Mouse (Mus musculus) neural tube, embryonic 13.5 days (tissue): Measurements from ENCODE around the gene Ttl. TPM values are rescaled to one million over a fixed set of nuclear protein-coding genes. Genes with fewer than 3 reads are reported as not detected.

Source experiments
- ATAC-seq: fragments of 200-750 bp; cut with Nextera tagmentation; 2 replicates; pipeline ENCODE4 v1.8.0; 2017; ENCODE audit warnings: low read depth, mild to moderate bottlenecking, moderate TSS enrichment, moderate library complexity
- H3K27ac ChIP-seq: fragments of 300-500 bp; sonication (generic); replicated peaks from 2 replicates; pipeline ENCODE4 v1.5.1; 2015; ENCODE audit warnings: moderate library complexity, mild to moderate bottlenecking, inconsistent platforms
- H3K27me3 ChIP-seq: fragments of 300-500 bp; sonication (generic); 2 replicates; pipeline ENCODE4 v1.6.1; 2015; ENCODE audit warnings: mild to moderate bottlenecking, inconsistent platforms
- H3K36me3 ChIP-seq: fragments of 300-500 bp; sonication (generic); 2 replicates; pipeline ENCODE4 v1.6.1; 2015; ENCODE audit warnings: mild to moderate bottlenecking, inconsistent platforms
- H3K4me1 ChIP-seq: fragments of 300-500 bp; sonication (generic); replicated peaks from 2 replicates; pipeline ENCODE4 v1.6.1; 2015; ENCODE audit warnings: inconsistent platforms
- H3K4me2 ChIP-seq: fragments of 300-500 bp; sonication (generic); 2 replicates; pipeline ENCODE4 v1.6.1; 2015; ENCODE audit warnings: inconsistent platforms, mild to moderate bottlenecking, moderate library complexity
- H3K4me3 ChIP-seq: fragments of 300-500 bp; sonication (generic); 2 replicates; pipeline ENCODE4 v1.5.1; 2015; ENCODE audit warnings: mild to moderate bottlenecking, inconsistent platforms
- H3K9ac ChIP-seq: fragments of 300-500 bp; sonication (generic); 2 replicates; pipeline ENCODE4 v1.6.1; 2015; ENCODE audit warnings: moderate library complexity, mild to moderate bottlenecking, inconsistent platforms
- H3K9me3 ChIP-seq: fragments of 300-500 bp; sonication (generic); 2 replicates; pipeline ENCODE4 v1.6.1; 2016; ENCODE audit warnings: inconsistent platforms
- WGBS: fragments of 180-500 bp; shearing (Covaris S2); methylation state at CpG from one replicate; pipeline ENCODE4 v1.1.7; 2015; 5-methylcytosine and 5-hydroxymethylcytosine counted together
- polyA plus RNA-seq: library from polyadenylated mRNA; unstranded; fragments of >200 nt; fragmentation: Nextera tagmentation; extraction: Ambion mirVana; gene quantifications from 2 replicates; pipeline ENCODE4 v1.2.1, GENCODE M21; 2015

The Ttl gene
- polyA plus RNA-seq, 1 experiment from 2014 or later, result 32.4 TPM

DNA sequence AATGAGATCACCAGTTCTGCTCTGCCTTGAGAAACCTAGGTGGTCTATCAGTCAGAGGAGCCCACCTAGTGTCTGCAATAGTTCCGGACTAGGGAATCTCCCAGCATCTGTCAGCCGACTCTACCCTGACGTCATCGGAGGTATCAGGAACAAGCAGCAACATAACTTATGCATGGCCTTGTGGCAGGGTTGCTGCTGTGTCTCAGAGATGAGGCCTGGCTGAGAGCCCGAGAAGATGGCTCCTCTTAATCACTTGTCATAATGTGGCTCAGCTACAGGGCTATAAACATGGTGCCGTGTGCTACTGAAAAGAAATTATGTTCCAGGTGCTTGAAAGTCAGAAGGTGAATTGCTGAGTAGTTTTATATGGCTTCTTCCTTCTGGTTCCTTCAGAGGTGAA lies 10.0 kb upstream of the Ttl start:
- WGBS, result 87% methylated on average over 6 of the region's 6 CpGs
- ATAC-seq, result no peak

DNA sequence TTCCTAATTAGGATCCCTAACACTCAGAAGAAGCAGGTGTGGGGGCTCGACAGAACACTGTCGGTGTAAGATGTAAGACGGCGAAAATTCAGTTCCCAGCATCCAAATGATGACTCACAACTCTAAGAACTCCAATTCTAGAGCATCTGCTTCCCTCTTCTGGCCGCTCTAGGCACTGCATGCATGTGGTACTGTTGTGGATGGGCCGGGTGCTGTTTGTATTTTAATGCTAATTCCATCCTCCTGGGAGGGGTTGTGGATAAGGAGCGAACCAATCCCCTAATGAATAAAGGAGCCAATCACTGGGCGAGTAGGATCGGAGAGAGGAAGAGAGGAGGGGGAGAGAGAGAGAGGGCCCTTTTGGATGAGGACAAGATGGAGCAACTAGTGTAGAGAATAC lies 9.1 kb upstream of the Ttl start:
- 41% methylated on average over 9 of the region's 9 CpGs for WGBS
- no peaks in the 10 kb centered on the region for H3K36me3 ChIP-seq
- H3K9ac ChIP-seq, result no peak overlapping the region

More for the DNA sequence above, 10.0 kb upstream of the Ttl start:
- H3K9me3 ChIP-seq, result peaks cover 6% of the 10 kb centered on the region; the same call in 1 of the 2 replicates
- H3K36me3 ChIP-seq, result no peaks in the 10 kb centered on the region
- no peaks in the 10 kb centered on the region for H3K4me1 ChIP-seq
- H3K4me2 ChIP-seq, result no peak overlapping the region
- H3K9ac ChIP-seq, result no peak overlapping the region
- no peak overlapping the region for H3K4me3 ChIP-seq
- H3K27ac ChIP-seq, result no peak overlapping the region
- H3K27me3 ChIP-seq, result no peaks in the 10 kb centered on the region

DNA sequence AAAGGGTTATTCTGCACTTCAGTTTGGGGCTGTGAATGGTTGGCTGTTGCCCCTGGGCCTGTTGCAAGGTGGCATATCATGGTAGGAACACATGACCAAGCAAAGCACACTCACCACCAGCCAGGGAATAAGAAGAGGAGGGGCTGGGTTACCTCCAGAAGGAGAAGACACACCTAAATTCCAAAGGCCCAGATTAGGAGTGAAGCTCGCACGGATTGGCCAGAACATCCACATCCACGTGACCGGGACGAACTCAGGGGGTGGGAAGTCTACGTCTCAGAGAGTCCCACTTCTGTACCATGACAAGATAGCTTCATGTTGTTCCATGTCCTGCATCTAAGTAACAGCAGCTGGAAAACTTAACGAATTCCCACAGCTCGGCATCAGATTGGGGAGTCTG lies 8.5 kb upstream of the Ttl start:
- Histone ChIP-seq H3K36me3 (no peaks in the 10 kb centered on the region), H3K9ac (no peak overlapping the region), H3K4me2 (no peak overlapping the region), H3K27me3 (no peaks in the 10 kb centered on the region), H3K27ac (no peak overlapping the region), H3K9me3 (peaks cover 6% of the 10 kb centered on the region; the same call in 1 of the 2 replicates), H3K4me1 (no peaks in the 10 kb centered on the region), H3K4me3 (no peak overlapping the region)
- no peak for ATAC-seq
- WGBS, result 94% methylated on average over 8 of the region's 8 CpGs

More for the DNA sequence above, 9.1 kb upstream of the Ttl start:
- H3K4me2 ChIP-seq, result no peak overlapping the region
- no peaks in the 10 kb centered on the region for H3K4me1 ChIP-seq
- no peak overlapping the region for H3K27ac ChIP-seq
- no peaks in the 10 kb centered on the region for H3K27me3 ChIP-seq
- H3K4me3 ChIP-seq, result no peak overlapping the region
- peaks cover 6% of the 10 kb centered on the region; the same call in 1 of the 2 replicates for H3K9me3 ChIP-seq
- no peak for ATAC-seq

DNA sequence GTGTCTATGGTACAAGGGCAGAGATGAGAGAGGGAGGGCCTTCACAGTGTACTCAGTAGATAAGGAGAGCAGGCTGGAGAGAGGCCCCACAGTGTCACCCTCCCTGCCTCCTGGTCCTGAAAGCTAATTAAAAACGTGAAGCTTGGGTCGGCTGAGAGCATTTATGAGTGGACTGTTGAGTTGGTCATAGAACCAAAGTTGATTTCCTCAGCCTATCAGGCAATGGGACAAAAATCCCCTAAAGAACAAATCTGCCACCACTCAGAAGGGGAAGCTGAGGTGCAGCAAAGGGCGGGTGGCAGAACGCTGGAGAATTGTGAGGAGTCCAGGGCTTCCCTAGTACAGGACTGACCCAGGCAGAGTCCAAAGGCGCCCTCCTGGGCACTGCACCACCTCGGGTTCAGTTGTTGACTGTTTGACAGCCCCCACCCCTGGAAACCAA lies 7.8 kb upstream of the Ttl start:
- H3K4me3 ChIP-seq, result no peak overlapping the region
- no peaks in the 10 kb centered on the region for H3K36me3 ChIP-seq
- WGBS, result 83% methylated on average over 6 of the region's 6 CpGs
- H3K27ac ChIP-seq, result no peak overlapping the region
- ATAC-seq, result no peak
- peaks cover 6% of the 10 kb centered on the region; the same call in 1 of the 2 replicates for H3K9me3 ChIP-seq
- no peak overlapping the region for H3K9ac ChIP-seq
- no peaks in the 10 kb centered on the region for H3K27me3 ChIP-seq
- H3K4me2 ChIP-seq, result no peak overlapping the region
- no peaks in the 10 kb centered on the region for H3K4me1 ChIP-seq

DNA sequence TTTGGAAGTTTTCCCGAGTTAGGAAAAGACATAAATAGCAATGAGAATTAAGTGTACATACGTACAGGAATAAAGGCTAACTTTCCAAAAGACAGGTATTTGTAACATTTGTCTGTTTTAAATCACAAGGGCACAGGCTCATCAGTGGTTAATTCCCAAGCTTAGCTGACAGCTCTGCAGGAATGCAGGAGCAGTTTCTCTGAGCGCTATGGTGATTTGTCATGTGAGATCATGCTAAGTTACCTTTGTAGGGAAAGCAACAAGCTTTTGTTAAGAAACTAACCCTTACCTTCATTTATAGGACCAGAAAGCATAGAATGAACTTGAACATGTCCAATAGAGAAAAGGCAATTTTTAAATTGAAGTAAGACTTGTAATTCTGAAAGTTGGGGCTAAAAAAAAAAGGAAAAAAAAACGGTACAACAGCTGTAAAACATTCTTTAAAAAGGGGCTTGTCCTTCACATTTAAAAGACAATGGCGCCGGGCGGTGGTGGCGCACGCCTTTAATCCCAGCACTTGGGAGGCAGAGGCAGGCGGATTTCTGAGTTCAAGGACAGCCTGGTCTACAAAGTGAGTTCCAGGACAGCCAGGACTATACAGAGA lies 4.2 kb upstream of the Ttl start:
- Histone ChIP-seq H3K4me1 (peaks cover 10% of the 10 kb centered on the region), H3K9me3 (peaks cover 1% of the 10 kb centered on the region; the same call in 1 of the 2 replicates), H3K4me3 (no peak overlapping the region), H3K27me3 (no peaks in the 10 kb centered on the region), H3K27ac (no peak overlapping the region), H3K9ac (no peak overlapping the region), H3K4me2 (no peak overlapping the region), H3K36me3 (no peaks in the 10 kb centered on the region)
- 77% methylated on average over 10 of the region's 10 CpGs for WGBS
- ATAC-seq, result no peak

DNA sequence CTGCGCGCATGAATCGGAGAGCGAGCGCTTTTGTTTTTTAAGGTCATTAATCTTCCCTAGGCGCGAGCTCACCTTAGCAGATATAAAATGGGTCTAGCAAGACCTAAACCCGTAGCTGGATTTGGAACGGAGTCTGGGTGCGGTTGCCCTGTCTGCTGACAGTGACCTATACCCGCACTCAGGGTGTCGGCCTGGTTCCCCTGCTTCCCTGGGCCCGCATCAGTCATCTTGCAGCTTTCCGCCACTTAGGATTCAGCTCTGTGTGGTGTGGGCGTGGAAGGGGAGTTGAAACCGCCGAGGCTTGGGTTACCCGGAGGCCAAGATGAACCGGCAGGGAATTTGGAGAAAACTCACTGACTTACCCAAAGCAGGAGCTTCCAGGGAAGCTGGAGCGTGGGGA lies 584 bp downstream of the Ttl start:
- 0% methylated on average over 20 of the region's 20 CpGs for WGBS
- Histone ChIP-seq H3K27me3 (no peaks in the 10 kb centered on the region), H3K4me3 (peak overlapping the region; percentile 93), H3K4me2 (peak overlapping the region; percentile 79), H3K4me1 (peaks cover 44% of the 10 kb centered on the region), H3K27ac (peak overlapping the region; percentile 88), H3K36me3 (peaks cover 10% of the 10 kb centered on the region; the same call in 1 of the 2 replicates), H3K9ac (peak overlapping the region; percentile 94), H3K9me3 (no peaks in the 10 kb centered on the region)
- ATAC-seq, result peak; percentile 81

DNA sequence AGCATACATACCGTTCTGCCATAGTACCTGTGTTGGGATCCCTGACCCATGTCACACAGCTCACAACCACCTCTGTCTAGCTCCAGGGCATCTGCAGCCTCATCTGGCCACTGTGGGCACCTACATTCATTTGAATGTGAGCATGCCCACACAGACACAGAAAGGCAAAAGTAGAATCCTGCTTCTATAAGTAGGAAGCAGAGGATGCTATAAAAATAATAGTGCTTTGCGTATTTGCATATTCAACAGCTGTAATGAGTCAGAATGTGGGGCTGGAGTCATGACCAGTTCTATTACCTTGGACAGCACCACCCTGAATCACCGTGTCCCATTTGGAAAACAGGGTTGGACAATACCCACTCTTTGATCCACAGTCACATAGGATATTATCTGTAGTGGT lies 4.6 kb downstream of the Ttl start:
- Histone ChIP-seq H3K4me2 (no peak overlapping the region), H3K27ac (no peak overlapping the region), H3K4me1 (peaks cover 37% of the 10 kb centered on the region), H3K9ac (no peak overlapping the region), H3K36me3 (peaks cover 10% of the 10 kb centered on the region; the same call in 1 of the 2 replicates), H3K4me3 (no peak overlapping the region), H3K27me3 (no peaks in the 10 kb centered on the region), H3K9me3 (no peaks in the 10 kb centered on the region)
- ATAC-seq, result no peak
- 83% methylated on average over 3 of the region's 3 CpGs for WGBS

DNA sequence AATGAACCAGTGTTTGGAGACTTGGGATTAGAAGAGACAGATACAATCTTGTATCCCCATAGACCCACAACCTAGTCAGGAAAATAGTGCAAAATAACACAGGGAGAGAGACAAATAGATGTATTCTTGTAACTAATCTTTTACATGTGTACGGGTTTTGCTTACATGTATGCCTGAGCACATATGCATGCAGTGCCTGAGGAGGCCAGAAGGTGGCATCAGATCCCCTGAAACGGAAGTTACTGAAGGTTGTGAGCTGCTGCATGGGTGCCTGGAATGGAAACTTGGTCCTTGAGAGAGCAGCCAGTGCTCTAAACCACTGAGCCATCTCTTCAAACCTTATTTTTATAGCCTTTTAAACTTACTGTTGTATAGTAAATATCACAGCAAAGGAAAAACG lies 12.6 kb downstream of the Ttl start:
- ATAC-seq, result no peak
- Histone ChIP-seq H3K27ac (no peak overlapping the region), H3K9me3 (no peaks in the 10 kb centered on the region), H3K36me3 (peaks cover 74% of the 10 kb centered on the region), H3K27me3 (no peaks in the 10 kb centered on the region), H3K4me1 (no peaks in the 10 kb centered on the region), H3K4me2 (no peak overlapping the region), H3K9ac (no peak overlapping the region), H3K4me3 (no peak overlapping the region)
- 84% methylated on average over 3 of the region's 3 CpGs for WGBS

DNA sequence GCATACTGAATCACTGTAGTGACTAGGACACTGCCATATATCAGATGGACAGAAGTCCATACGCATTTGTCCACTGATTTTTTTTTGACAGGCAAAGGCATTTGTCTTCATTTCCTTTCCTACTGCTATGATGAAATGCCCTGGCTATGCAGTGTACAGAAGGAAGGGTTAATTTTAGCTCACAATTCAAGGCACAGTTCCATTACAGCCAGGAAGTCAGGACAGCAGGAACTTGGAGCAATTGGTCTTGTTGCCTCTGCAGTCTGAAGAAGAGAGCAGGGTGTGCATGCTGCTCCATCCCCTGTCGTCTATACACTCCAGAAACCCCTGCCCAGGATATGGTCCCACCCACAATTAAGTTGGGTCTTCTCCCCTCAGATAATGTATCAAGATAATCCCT lies 13.5 kb downstream of the Ttl start:
- H3K4me2 ChIP-seq, result no peak overlapping the region
- H3K27ac ChIP-seq, result no peak overlapping the region
- no peak for ATAC-seq
- H3K4me3 ChIP-seq, result no peak overlapping the region
- H3K9me3 ChIP-seq, result no peaks in the 10 kb centered on the region
- no peak overlapping the region for H3K9ac ChIP-seq
- no peaks in the 10 kb centered on the region for H3K27me3 ChIP-seq
- WGBS, result 78% methylated on average over 2 of the region's 2 CpGs
- H3K4me1 ChIP-seq, result no peaks in the 10 kb centered on the region
- H3K36me3 ChIP-seq, result peaks cover 82% of the 10 kb centered on the region

DNA sequence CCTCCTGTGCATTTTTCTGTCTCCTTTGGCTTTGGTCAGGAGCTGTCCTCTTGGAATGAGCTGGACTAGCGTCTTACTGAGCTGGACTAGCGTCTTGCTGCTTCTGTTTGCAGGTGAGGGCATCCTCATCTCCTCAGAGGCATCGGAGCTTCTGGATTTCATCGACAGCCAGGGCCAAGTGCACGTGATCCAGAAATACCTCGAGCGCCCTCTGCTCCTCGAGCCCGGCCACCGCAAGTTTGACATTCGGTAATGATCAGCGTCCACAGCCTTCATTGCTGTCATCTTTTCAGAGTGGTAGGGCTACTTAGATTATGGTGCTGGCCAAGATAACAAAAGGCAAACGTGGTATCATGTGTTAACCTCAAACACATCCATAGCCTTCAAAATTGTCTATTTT lies 15.4 kb downstream of the Ttl start:
- no peaks in the 10 kb centered on the region for H3K4me1 ChIP-seq
- no peak for ATAC-seq

DNA sequence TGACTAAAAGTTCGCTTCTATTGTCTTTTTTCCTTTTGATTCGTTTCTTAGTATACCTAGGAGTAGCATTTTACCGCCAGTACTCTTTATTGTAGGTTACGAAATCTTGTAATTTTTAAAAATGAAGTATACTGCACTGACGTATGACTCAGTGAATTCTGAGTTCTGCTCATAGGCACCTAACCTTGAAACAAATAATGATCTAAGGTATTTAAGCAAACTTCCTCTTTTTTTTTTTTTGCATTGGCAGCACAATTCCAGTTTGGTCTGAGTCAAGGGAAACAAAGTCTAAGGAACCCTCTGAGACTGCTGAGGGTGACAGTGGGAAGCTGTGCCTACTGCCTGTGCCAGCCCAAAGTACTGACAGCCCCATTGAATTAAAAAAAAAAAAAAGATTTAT lies 17.8 kb downstream of the Ttl start:
- Histone ChIP-seq H3K4me2 (no peak overlapping the region), H3K9me3 (no peaks in the 10 kb centered on the region), H3K4me1 (no peaks in the 10 kb centered on the region), H3K9ac (no peak overlapping the region), H3K27me3 (no peaks in the 10 kb centered on the region), H3K4me3 (no peak overlapping the region), H3K36me3 (peaks cover 88% of the 10 kb centered on the region), H3K27ac (no peak overlapping the region)
- no peak for ATAC-seq
- 92% methylated on average over 5 of the region's 5 CpGs for WGBS

More for the DNA sequence above, 15.4 kb downstream of the Ttl start:
- Histone ChIP-seq H3K4me2 (no peak overlapping the region), H3K4me3 (no peak overlapping the region), H3K9ac (no peak overlapping the region), H3K27ac (no peak overlapping the region), H3K36me3 (peaks cover 90% of the 10 kb centered on the region), H3K9me3 (no peaks in the 10 kb centered on the region), H3K27me3 (no peaks in the 10 kb centered on the region)
- WGBS, result 70% methylated on average over 13 of the region's 13 CpGs

DNA sequence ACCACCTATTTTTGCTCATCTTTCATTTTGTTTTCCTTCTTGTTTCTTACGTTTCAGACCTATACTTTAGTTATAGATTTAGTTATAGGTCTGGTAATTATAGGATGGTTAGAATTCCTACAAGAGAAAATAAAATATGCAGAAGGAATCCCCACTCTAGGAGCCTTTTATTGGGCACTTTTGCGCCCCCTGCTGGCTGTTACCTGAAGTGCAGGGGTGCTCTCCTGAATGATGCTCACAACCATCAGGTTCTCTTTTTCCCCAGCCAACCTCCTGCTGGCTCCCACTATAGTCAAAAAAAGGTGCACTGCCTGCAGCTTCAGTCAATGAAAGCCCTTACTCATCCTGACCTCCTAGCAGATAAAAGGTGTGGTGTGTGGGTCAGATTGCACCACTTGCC lies 19.2 kb downstream of the Ttl start:
- ATAC-seq, result no peak
- Histone ChIP-seq H3K27me3 (no peaks in the 10 kb centered on the region), H3K9ac (no peak overlapping the region), H3K9me3 (no peaks in the 10 kb centered on the region), H3K4me1 (no peaks in the 10 kb centered on the region), H3K4me3 (no peak overlapping the region), H3K4me2 (no peak overlapping the region), H3K36me3 (peaks cover 88% of the 10 kb centered on the region), H3K27ac (no peak overlapping the region)
- WGBS, result 58% methylated on average over 2 of the region's 2 CpGs

DNA sequence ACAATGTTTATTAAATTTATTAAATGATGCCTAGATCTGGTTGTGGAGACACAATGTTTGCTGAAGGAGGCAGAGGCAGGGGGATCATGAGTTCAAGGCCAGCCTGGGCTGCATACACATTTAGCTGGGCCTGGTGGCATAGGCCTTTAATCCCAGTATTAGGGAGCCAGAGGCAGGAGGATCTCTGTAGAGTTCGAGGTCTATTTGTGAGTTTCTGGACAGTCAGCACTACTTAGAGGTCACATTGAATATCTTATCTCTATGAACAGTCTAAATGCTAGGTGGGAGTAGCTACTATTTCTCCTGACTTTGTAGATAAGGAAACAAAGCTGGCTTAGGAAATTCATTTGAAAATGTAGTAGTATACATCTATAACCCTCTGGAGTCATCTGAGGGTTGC lies 21.8 kb downstream of the Ttl start:
- Histone ChIP-seq H3K4me1 (no peaks in the 10 kb centered on the region), H3K4me3 (no peak overlapping the region), H3K9ac (no peak overlapping the region), H3K4me2 (no peak overlapping the region), H3K27me3 (no peaks in the 10 kb centered on the region), H3K9me3 (no peaks in the 10 kb centered on the region), H3K27ac (no peak overlapping the region), H3K36me3 (peaks cover 87% of the 10 kb centered on the region)
- ATAC-seq, result no peak
- WGBS, result 97% methylated on average over 1 of the region's 1 CpGs
